Mouse (Mus musculus) bone marrow, adult 2 months (tissue): Measurements from ENCODE around the gene Barx2.

Source experiments
- CTCF ChIP-seq: fragments of 200-500 bp; IDR thresholded peaks from 2 replicates; pipeline ENCODE4 v1.5.1; 2011; ENCODE audit warnings: low read length, control low read depth; ENCODE audit not compliant: control insufficient read depth, insufficient read depth
- POLR2A ChIP-seq: fragments of 200-500 bp; IDR thresholded peaks from 2 replicates; pipeline ENCODE4 v1.6.1; 2011; ENCODE audit warnings: low read depth, mild to moderate bottlenecking, control low read depth, low read length, borderline replicate concordance; ENCODE audit not compliant: control insufficient read depth

GRCm38 (mm10) chr9:31844614-31845013 is 68.6 kb downstream of the Barx2 start:
- no peak for TF ChIP-seq CTCF
- no peak for TF ChIP-seq POLR2A
